Mouse (Mus musculus) lung, adult 2 months (tissue): ENCODE measurements around the gene Gm20696.

Experiments
- CTCF ChIP-seq: fragments of 200-500 bp; IDR thresholded peaks from 2 replicates; pipeline ENCODE4 v1.5.1; 2011; ENCODE audit warnings: mild to moderate bottlenecking, low read length, control low read depth; ENCODE audit not compliant: insufficient read depth
- POLR2A ChIP-seq: fragments of 200-500 bp; IDR thresholded peaks from 2 replicates; pipeline ENCODE4 v1.6.1; 2011; ENCODE audit warnings: low read depth, mild to moderate bottlenecking, control low read depth, low read length, borderline replicate concordance; ENCODE audit errors: extremely low read depth

DNA sequence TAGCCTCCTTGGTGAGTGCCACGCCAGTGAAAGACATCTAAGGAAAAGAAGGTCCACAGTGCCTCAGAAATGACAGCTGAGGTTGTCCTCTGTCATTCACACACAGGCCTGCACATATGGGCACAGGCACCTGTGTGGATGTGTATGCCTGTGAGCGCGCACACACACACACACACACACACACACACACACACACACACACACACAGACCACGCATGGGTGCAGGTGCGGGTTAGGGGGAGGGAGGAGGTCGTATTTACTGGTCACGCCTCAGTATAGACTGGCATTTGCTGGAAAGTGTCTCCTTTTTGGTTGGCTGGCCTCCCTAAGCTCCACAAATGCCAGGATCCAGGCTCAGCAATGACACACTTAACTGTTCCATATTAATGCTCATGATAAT lies 449.4 kb downstream of the Gm20696 start:
- no peak for TF ChIP-seq POLR2A
- TF ChIP-seq CTCF, result no peak
